Mouse (Mus musculus) bone marrow macrophage, adult 2 months (primary cell): ENCODE measurements at regions not wholly inside any gene's neighbourhood (a gene's known extent, or its start where the extent isn't known, plus 50 kb on each side); places are given as distances from the start of the nearest gene placed in this dataset.
"Not testable (repeated sequence)": the region's sequence is repeated elsewhere in the genome, so short reads cannot be mapped to it uniquely, and the experiment has no call there.

Experiments
- H3K27ac ChIP-seq: 2 replicates; pipeline ENCODE4 v1.5.1; 2012; ENCODE audit warnings: low read depth, low read length; ENCODE audit not compliant: insufficient read depth
- H3K4me1 ChIP-seq: 2 replicates; pipeline ENCODE4 v1.6.1; 2012; ENCODE audit warnings: low read length; ENCODE audit not compliant: control insufficient read depth, insufficient read depth
- H3K4me3 ChIP-seq: 2 replicates; pipeline ENCODE4 v1.5.1; 2012; ENCODE audit warnings: mild to moderate bottlenecking, low read length, moderate library complexity; ENCODE audit not compliant: insufficient read depth
- CTCF ChIP-seq: IDR thresholded peaks from 2 replicates; pipeline ENCODE4 v1.5.1; 2012; ENCODE audit warnings: low read depth, mild to moderate bottlenecking, low read length, moderate library complexity
- POLR2A ChIP-seq: IDR thresholded peaks from 2 replicates; pipeline ENCODE4 v1.6.1; 2012; ENCODE audit warnings: mild to moderate bottlenecking, low read depth, low read length, borderline replicate concordance

DNA sequence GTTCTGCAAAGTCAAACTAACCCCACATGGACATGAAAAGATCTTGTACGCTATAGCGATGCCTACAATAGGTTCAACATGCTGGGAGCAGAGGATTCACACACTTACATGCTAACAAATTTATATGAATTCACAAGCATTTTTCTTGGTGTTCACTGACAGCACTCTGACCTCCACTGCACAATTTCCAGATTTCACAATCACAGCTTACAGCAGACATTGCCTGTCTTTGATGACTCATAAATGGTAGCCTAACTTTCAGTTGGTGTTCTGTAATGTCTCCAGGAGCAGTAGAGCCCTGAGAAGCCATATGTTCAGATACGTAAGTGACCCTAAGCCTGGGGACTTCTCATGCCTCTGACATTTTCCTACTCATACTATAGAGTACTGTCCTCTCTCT lies 640.1 kb upstream of the Map3k7 start:
- Histone ChIP-seq H3K4me1 (no peaks in the 10 kb centered on the region), H3K27ac (no peak overlapping the region), H3K4me3 (no peak overlapping the region)
- TF ChIP-seq POLR2A (no peak), CTCF (no peak)

- Histone ChIP-seq H3K4me1 (no peaks in the 10 kb centered on the region), H3K27ac (no peak overlapping the region), H3K4me3 (no peak overlapping the region)
- no peak for TF ChIP-seq POLR2A
- TF ChIP-seq CTCF: no peak
These were observed 635.1 kb upstream of the Map3k7 start for GRCm38 (mm10) chr4:31328798-31329197.

GRCm38 (mm10) chr4:31331053-31331452 lies 632.8 kb upstream of the Map3k7 start:
- no peaks in the 10 kb centered on the region for H3K4me1 ChIP-seq
- no peak overlapping the region for H3K27ac ChIP-seq
- no peak overlapping the region for H3K4me3 ChIP-seq
- TF ChIP-seq CTCF: no peak
- TF ChIP-seq POLR2A: no peak

- no peaks in the 10 kb centered on the region for H3K4me1 ChIP-seq
- no peak for TF ChIP-seq CTCF
- TF ChIP-seq POLR2A: no peak
- H3K4me3 ChIP-seq: no peak overlapping the region
- no peak overlapping the region for H3K27ac ChIP-seq
These were observed 628.2 kb upstream of the Map3k7 start for GRCm38 (mm10) chr4:31335686-31336085.

GRCm38 (mm10) chr4:31337980-31338379 lies 625.9 kb upstream of the Map3k7 start:
- no peaks in the 10 kb centered on the region for H3K4me1 ChIP-seq
- TF ChIP-seq CTCF (no peak), POLR2A (no peak)
- no peak overlapping the region for H3K27ac ChIP-seq
- H3K4me3 ChIP-seq: no peak overlapping the region

DNA sequence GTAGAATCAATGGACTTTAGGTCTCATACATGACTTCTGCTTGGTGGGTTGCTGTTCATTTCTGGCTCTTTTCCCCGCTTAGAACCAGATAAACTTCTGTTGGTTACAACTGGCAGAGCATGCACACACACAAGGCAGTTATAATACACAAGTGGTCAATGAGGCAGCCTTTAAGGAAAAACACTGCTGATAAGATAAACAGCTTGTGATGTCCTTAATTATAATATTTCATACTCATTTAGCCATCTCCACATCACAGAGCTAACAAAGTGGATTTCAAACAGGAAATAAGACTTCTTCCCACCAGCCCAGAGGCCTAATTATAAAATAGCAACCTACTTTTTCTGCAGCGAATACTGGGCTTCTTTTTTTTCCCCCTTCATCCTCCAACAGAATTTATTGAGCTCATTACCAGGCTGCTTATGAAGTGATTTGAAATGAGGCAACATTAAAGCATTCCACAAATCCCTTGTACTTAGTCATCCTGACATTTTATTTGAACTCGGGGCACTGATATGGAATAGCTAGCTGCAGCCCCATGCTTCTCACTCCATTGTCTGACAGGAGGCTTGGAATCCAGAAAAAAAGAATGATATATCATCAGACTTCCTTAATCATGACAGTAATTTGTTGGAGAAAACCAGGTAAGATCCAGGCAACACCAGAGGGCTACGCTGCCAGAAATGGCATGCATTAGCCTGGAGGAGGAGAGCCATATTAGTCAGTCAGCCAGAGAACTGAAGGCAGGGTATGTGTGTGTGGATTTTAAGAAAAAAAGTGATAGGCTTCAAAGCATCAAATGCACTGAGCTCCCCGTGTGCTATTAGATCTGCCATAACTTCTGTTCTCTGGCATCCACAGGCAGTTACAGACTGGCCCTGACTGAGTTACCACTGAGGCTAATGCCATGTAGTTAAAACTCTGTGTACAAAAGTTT lies 620.3 kb upstream of the Map3k7 start:
- Histone ChIP-seq H3K4me1 (no peaks in the 10 kb centered on the region), H3K27ac (no peak overlapping the region), H3K4me3 (no peak overlapping the region)
- TF ChIP-seq CTCF (no peak), POLR2A (no peak)

GRCm38 (mm10) chr4:31354046-31354445 lies 609.9 kb upstream of the Map3k7 start:
- not testable (repeated sequence) for H3K27ac ChIP-seq, H3K4me1 ChIP-seq, H3K4me3 ChIP-seq

DNA sequence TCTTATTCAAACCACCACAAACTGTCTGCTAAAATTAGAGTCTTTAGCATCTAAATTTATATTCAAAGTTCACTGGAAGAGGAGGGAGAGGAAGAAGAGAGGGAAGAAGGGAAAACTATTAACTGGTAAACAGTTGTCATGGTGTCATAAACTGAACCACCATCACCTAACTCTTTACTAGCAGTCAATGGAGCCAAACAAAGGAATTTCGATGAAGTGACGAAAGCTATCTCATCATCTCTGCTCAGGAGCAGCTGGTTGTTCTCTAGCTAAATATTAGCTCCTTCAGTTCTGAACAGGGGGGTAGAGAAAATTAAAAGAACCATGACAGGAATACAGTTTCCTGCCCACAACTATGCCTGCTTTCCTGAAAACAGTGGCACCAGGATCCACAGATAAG lies 608.9 kb upstream of the Map3k7 start:
- no peak overlapping the region for H3K27ac ChIP-seq
- no peak for TF ChIP-seq POLR2A
- no peak for TF ChIP-seq CTCF
- H3K4me1 ChIP-seq: no peaks in the 10 kb centered on the region
- no peak overlapping the region for H3K4me3 ChIP-seq

DNA sequence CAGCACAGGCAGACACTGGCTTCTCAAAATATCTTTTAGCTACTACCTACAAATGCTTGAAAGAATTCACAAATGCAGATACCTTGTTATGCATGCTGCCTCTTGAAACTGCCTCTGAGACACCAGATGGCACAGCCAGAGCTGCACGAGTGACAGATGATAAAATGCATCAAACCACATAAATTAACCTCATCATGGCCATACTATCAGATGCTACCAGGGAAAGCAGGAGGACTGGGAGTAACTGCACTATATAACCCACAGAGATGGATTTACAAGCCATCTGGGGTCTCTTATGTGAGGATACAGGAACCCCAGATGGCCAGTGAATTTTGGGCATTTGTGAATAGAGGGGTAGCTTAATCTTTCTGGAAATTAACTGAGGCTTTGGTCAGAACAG lies 597.7 kb upstream of the Map3k7 start:
- H3K4me1 ChIP-seq: no peaks in the 10 kb centered on the region
- no peak for TF ChIP-seq POLR2A
- no peak for TF ChIP-seq CTCF
- no peak overlapping the region for H3K4me3 ChIP-seq
- H3K27ac ChIP-seq: no peak overlapping the region

DNA sequence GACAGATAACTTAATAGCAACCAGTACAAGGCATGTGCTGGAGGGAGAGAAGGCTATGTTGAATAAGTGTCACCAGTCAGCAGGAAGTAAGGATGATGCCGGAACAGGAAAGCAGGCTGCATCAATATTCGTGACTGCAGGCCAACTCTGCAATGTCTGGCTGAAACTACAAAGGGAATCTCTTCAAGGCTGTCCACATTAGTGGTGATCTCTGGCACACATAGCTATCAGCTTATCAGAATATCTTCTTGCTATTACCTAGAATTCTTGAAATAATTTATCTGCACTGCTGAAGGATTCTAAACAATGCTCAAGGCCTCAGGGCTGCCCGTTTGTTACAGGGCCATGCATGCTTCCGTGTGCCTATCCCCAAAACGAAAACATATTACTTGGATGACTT lies 596.9 kb upstream of the Map3k7 start:
- no peak overlapping the region for H3K27ac ChIP-seq
- H3K4me3 ChIP-seq: no peak overlapping the region
- H3K4me1 ChIP-seq: no peaks in the 10 kb centered on the region
- TF ChIP-seq POLR2A: no peak

- Histone ChIP-seq H3K4me1 (no peaks in the 10 kb centered on the region), H3K27ac (no peak overlapping the region), H3K4me3 (no peak overlapping the region)
- no peak for TF ChIP-seq POLR2A
- no peak for TF ChIP-seq CTCF
These were observed 593.8 kb upstream of the Map3k7 start for GRCm38 (mm10) chr4:31370062-31370461.
